Mouse (Mus musculus): Measurements from ENCODE around the gene Sry. TPM values are rescaled to one million over a fixed set of nuclear protein-coding genes. Genes with fewer than 3 reads are reported as not detected.

The Sry gene
- total RNA-seq (2021): not detected

DNA sequence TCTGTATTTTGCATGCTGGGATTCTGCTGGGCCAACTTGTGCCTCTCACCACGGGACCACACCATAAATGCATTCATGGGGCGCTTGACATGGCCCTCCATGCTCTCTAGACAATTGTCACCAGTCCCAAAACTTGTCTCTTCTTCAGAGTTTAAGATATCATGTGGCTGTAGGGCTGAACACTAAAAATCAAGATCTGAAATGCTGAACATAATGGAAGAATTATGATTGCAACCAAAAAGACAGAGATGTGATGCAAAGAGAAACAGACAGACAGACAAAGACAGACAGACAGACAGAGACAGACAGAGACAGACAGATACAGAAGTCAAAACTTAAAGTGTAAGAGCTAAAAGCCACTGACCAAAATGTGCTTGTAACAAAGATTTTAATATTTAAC lies at the start of gene Sry:
Sry (minus strand) TSS at position 101 of the 400 bp plus-strand sequence.
- no peak for DNase-seq

More for the DNA sequence above, at the start of gene Sry:
- intact Hi-C loops (cut with DNase I): no loop called here

Other genes with a start within 250 kb of the Sry start
- gene H2al2c, start 64.6 kb downstream of the Sry start, total RNA-seq (2021): not detected
- gene H2al2b, start 57.0 kb upstream of the Sry start, total RNA-seq (2021): not detected
- not detected for gene Gm4064, start 132.5 kb upstream of the Sry start, total RNA-seq (2021)
- gene Rbmy, start 167.0 kb upstream of the Sry start, total RNA-seq (2021): not detected
- not detected for gene Gm10256, start 167.0 kb upstream of the Sry start, total RNA-seq (2021)
- gene Gm10352, start 237.3 kb upstream of the Sry start, total RNA-seq (2021): not detected

Measured in heart, postnatal 10 days (tissue).